Mouse (Mus musculus) brown adipose tissue, adult 24 weeks (tissue): ENCODE measurements around the gene Bad. TPM values are rescaled to one million over a fixed set of nuclear protein-coding genes. Genes with fewer than 3 reads are reported as not detected.

Experiments
- H3K27ac ChIP-seq: fragments of 200-500 bp; replicated peaks from 2 replicates; pipeline ENCODE4 v1.5.1; 2012; ENCODE audit warnings: low read depth, mild to moderate bottlenecking, low read length
- H3K4me1 ChIP-seq: fragments of 200-500 bp; 2 replicates; pipeline ENCODE4 v1.6.1; 2012; ENCODE audit warnings: low read length, mixed read lengths; ENCODE audit not compliant: control insufficient read depth, insufficient read depth, insufficient read length
- H3K4me3 ChIP-seq: fragments of 200-500 bp; 2 replicates; pipeline ENCODE4 v1.5.1; 2012; ENCODE audit warnings: low read depth, mild to moderate bottlenecking, low read length, moderate library complexity; ENCODE audit not compliant: insufficient read depth
- polyA plus RNA-seq: library from polyadenylated mRNA; stranded (reverse); fragments of >200 nt; gene quantifications from 2 replicates; pipeline ENCODE4 v1.2.4, GENCODE M21; 2012; ENCODE audit not compliant: missing spikeins, insufficient read depth, insufficient read length

The Bad gene
- polyA plus RNA-seq, 1 experiment: 47.1 TPM

DNA sequence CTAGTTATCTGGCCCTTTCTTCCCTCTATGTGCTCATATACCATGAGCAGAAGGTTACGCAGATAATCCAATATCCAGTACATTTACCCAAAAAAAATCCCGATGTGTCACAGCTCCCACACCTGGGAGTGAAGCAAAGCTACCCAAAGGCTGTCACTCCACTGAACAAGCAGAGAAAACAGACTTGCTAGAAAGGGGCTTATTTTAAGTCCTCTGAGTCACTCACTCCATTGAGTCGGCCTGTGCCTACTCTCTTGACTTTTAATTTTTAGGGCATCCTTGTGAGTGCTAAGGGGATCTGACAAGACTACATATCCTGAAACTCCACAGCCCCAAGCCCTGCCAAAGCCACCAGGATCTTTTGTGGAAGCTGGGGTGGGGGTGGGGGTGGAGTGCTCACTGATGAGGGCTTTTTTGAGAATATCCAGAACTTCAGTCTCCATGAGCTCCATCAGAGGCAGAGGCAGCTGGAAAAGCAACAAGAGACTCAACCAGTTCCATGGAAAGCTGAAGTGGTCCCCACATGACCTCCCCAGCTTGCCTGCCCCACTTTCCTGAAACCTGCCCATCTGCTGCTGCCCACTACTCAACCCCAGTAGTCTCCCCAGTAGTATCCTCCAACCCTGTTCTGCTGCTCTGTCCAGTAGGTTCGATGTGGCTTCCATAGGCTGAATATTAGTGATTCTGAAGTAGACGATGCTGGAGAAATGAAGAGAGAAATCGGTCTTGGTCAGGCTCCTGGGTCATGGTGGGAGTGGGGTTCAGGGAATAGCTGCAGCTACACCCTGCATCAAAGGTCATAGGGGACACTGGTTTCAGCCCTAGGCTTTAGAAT lies 18.5 kb upstream of the Bad start:
- H3K4me1 ChIP-seq: peaks cover 11% of the 10 kb centered on the region
- H3K27ac ChIP-seq: peak overlapping the region; percentile 99
- peak overlapping the region; percentile 73; the same call in 1 of the 2 replicates for H3K4me3 ChIP-seq

DNA sequence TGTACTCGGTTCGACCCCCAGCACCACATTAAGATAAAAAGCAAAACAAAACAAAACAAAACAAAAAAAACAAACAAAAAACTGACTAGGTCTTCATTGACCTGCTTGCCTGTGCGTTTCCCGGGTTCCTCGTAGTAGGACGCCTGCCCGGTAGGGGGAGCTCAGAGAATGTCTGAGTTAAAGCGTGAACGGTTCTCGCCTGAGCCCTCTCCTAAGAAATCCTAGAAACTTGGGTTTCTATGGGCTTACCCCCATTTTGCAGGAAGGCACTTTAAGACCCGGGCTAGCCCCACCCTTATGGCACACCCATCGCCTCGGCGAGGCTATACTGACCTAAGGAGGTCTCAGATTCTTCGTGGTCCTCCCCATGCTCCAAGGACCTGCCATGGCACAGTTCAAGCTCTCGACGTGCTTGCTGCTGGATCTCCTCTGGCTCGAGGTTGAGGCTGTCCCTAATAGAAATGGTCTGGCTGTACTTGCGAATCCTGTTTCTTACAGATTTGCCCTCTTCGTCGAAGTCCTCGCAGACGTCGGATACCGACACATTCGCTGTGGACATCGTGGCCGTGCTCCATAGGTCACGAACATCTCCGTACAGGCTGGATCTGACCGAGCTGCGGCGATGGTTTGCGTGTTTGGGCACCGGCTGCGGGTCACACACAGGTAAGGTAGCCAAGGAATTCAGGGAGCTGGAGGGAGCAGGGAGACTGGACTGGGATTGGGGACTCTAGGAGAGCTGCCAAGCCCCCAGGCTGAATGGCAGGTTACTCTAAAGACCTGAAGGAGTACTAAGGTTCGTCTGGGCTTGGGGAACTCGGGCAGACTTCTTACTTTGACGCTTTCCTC lies 17.0 kb upstream of the Bad start:
- Histone ChIP-seq H3K4me1 (peaks cover 11% of the 10 kb centered on the region), H3K4me3 (peak overlapping the region; percentile 25), H3K27ac (no peak overlapping the region)

DNA sequence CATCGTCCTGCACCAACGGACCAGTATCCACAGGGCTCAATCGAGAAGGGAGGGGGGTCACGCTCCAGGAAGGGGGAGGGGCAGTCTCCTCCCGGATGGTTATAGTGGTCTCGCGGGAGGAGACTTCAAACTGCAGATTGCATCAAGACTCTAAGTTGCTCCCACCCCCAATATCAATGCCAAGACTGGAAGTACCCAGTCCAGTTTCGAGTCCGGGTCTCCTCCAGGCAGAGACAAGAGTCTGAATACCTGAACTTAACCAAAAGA lies 16.4 kb upstream of the Bad start, which contains the start of gene Catsperz:
Gene Catsperz (minus strand): TSS at position 74 of the 267 bp plus-strand sequence.
- H3K4me1 ChIP-seq: peaks cover 8% of the 10 kb centered on the region
- H3K27ac ChIP-seq: no peak within 1 kb of the TSS
- H3K4me3 ChIP-seq: peak within 1 kb of the TSS; percentile 25

DNA sequence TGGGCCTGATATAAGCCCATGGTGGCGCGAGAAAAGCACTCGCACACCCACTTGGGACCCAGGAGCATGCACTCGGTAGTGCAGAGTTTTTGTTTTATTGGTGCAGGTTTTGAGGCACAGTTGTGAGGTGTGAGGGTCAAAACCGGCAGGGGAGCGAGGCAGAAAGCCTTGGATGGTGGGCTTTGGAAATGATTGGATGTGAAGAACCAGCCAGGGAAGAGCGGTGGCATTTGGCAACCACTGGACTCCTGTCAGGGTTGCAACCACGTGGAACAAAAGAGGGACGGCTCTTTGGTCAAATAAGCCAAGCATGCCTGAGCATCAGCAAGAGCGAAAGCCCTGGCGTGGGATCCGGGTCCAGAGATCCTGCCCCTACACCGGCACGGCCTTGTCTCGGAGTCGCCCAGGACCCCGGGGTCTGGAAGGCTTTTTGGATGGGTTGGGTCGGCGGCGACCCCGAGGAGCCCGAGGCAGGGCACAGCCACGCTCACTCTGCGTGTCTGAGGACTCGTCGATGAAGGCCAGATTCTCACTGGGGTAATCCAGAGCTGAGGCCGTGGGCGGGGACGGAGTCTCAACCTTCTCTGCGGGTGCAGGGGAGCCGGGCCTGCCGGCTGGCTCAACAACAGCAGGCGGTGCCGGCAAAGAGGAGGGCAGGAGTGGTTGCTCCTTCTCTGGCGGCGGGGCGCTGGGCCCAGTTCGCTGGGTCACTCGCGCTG lies 15.9 kb upstream of the Bad start:
- Histone ChIP-seq H3K4me1 (peaks cover 8% of the 10 kb centered on the region), H3K27ac (no peak overlapping the region), H3K4me3 (no peak overlapping the region)

DNA sequence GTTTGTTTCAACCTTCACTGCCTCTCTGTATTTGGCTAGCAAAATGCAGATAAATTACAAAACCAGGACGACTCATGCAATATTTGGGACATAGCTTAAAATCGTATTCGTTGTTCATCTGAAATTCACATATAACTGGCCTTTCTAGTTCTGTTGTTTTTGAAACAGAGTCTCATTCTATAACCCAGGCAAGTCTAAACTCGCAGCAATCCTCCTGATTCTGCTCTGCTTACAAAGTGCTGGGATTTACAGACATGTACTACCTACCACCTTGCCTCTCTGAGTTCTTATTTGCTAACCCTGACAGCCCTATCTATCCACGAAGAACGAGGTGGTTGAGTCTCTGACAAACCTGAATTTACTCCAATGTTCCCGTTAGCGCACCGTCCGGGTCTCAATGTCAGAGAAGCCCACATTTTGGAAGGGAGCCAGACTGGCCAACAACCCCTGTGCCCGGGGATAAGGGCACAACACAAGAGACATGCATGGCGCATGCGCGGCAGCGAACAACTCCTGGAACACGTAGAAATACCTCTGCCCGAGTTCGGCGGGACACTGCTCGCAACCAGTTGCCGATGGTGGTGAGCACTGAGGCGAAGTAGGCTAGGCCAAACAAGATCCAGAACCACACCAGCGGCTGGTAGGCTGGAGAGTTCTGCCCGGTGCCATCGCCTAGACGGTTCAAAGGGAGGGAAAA lies 15.0 kb upstream of the Bad start:
- peaks cover 8% of the 10 kb centered on the region for H3K4me1 ChIP-seq
- H3K27ac ChIP-seq: no peak overlapping the region
- H3K4me3 ChIP-seq: peak overlapping the region; percentile 6; the same call in 1 of the 2 replicates

DNA sequence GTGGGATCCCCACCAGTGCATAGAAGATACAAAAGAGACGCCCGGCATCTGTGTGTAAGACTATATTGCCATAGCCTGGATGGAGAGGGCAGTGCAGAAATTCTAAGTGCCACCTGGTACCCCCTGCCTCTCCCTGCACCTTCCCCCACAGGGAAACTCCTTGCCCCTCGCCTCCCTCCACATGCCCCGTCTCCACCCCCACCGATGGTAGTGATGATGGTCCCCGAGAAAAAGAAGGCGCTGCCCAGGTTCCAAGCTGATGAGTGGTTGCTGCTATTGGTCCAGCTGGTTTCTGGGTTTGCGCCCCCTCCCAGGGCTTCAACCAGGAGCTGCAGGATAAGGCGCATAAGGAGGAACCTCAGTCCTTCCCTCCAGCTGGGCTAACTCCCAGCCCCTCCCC lies 13.6 kb upstream of the Bad start:
- peaks cover 10% of the 10 kb centered on the region for H3K4me1 ChIP-seq
- no peak overlapping the region for H3K4me3 ChIP-seq
- no peak overlapping the region for H3K27ac ChIP-seq

DNA sequence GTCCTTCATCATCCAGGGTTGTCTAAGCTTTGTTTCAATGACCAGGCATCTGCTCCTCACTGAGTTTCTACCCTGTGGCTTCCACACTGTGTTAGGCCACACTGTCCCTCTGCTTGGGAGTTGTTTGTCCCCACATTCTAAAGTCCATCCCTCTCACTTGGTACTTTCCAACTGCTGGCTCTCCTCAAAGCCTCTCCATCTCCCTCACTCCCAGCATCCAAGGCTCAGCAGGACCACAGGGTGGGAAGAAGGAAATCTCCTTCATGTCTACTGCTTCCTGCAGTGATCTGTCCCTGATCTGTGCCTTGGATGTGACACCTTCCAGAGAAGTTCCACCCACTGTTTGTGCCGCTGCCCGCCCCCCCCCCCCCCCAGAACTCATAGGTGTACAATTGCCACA lies 10.7 kb upstream of the Bad start:
- H3K4me3 ChIP-seq: no peak overlapping the region
- no peak overlapping the region for H3K27ac ChIP-seq
- H3K4me1 ChIP-seq: peaks cover 13% of the 10 kb centered on the region

DNA sequence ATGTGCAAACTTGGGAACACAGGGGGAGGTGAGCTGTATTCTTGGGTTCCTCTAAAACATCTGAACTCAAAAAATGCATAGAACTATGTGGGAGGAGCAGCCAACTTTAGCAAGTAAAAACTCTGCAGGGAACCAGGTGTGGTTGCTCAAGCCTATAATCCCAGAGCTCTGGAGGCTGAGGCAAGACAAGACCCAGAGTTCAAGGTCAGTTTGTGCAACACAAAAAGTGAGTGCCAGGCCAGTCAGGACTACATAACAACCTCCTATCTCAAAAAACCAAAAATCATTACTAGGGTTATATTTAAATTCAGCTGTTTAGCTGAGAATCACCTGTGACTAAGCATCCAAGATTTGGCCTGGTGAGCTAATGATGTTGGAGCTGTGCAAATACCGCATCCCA lies 9.6 kb upstream of the Bad start:
- Histone ChIP-seq H3K4me1 (peaks cover 12% of the 10 kb centered on the region; the same call in 1 of the 2 replicates), H3K4me3 (no peak overlapping the region), H3K27ac (no peak overlapping the region)

DNA sequence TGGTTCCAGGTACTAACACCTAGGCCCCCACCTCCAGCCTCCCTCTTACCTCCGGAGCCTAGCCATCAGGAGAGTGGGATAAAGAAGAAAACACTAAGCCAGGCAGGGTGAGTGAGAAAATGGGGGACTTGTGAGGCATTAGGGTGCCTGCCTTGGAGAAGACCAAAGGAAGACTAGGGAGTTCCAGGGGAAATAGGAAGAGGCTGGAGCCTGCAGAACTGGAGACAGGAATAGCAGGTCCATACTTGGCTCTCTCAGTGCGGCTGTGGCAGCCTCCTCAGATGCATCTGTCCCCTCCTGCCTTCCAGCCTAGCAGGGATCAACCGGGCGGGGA lies 8.6 kb upstream of the Bad start:
- H3K4me3 ChIP-seq: no peak overlapping the region
- peaks cover 12% of the 10 kb centered on the region; the same call in 1 of the 2 replicates for H3K4me1 ChIP-seq
- H3K27ac ChIP-seq: no peak overlapping the region

DNA sequence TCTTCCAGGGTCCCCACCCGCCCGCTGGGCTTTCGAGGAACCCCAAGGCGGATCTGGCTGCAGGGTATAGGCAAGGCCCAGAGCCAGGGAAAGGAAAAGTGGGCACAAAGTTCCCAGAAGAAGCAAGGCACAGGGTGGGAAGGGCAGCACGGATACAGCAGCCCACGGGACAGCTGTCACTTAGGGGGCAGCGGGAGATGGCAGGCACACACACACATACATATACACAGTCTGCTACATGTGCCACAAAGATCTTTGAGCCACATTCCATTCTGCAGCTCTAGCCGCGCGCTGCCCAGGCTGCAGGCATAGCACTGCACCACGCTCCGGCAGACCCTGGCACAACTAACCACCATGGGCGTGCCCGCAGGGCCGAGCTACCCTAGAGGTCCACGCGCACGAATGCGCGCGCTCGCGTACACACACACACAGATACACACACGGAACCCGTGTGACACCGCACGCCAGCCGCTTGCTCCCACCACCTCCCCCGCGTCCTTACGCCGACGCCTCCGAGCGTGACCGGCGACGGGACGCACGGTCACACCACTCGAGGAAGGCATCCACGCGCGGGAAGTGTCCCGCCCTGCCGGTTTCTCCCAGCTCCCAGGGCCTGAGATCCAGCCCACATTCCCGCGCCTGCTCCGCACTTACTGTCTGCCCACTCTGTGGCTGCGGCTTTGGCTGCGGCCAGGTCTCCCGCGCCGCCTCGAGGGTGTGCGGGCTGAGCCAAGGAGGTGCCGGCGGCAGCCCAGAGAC lies 8.0 kb upstream of the Bad start:
- H3K4me3 ChIP-seq: peak overlapping the region; percentile 47
- H3K27ac ChIP-seq: no peak overlapping the region
- peaks cover 12% of the 10 kb centered on the region; the same call in 1 of the 2 replicates for H3K4me1 ChIP-seq

DNA sequence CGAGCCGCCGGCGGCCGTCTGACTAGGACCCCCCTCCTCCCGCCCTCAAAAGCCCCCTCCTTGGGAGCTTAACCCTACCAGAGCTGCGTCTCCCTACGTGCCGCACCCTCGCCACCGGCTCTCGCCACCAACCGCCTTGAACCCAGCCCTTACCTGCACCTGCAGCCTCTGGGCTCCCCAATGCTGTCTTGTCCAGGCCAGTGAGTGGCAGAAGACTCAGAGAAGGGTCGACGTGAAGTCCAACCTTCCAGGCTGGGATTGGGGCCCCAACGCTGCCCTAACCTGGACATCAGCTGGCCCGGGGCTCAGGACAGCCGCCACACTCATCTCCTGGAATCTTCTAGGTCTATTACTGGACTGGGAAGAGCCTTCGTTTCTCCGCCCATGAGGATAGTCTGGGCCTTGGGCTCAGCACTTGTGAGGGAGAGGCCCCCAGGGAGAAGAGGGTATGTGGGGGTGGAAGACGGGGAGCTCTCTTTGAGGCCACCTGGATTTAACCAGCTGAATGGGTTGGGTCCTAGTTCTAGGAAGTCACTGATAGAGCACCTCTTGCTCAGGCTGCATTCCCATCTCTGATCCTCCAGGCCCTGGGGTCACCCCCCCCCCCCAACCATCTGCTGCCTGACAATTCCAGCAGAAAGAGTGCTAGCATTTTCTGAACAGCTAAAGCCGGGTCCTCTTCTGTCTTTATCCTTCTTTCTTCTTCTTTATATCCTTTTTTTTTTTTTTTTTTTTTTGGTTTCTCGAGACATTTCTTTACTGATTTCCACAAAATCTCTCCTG lies 7.3 kb upstream of the Bad start, which contains the start of gene Kcnk4:
Gene Kcnk4 (minus strand): TSS at position 321 of the 783 bp plus-strand sequence.
- Histone ChIP-seq H3K4me1 (peaks cover 12% of the 10 kb centered on the region; the same call in 1 of the 2 replicates), H3K27ac (no peak within 1 kb of the TSS), H3K4me3 (peak within 1 kb of the TSS; percentile 47)

DNA sequence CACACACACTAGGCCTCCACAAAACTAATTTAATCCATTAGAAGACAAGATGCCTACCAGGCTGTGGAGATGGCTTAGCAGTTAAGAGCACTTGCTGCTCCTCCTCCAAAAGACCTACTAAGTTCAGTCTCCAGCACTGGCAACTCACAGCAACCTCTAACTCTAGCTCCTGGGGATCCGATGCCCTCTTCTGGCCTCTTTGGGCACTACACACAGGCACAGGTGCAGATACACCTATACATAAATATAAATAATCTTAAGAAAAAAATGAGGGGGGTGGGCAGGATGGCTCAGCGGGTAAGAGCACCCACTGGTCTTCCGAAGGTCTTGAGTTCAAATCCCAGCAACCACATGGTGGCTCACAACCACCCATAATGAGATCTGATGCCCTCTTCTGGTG lies 5.4 kb upstream of the Bad start:
- H3K27ac ChIP-seq: no peak overlapping the region
- H3K4me1 ChIP-seq: peaks cover 17% of the 10 kb centered on the region; the same call in 1 of the 2 replicates
- no peak overlapping the region for H3K4me3 ChIP-seq

DNA sequence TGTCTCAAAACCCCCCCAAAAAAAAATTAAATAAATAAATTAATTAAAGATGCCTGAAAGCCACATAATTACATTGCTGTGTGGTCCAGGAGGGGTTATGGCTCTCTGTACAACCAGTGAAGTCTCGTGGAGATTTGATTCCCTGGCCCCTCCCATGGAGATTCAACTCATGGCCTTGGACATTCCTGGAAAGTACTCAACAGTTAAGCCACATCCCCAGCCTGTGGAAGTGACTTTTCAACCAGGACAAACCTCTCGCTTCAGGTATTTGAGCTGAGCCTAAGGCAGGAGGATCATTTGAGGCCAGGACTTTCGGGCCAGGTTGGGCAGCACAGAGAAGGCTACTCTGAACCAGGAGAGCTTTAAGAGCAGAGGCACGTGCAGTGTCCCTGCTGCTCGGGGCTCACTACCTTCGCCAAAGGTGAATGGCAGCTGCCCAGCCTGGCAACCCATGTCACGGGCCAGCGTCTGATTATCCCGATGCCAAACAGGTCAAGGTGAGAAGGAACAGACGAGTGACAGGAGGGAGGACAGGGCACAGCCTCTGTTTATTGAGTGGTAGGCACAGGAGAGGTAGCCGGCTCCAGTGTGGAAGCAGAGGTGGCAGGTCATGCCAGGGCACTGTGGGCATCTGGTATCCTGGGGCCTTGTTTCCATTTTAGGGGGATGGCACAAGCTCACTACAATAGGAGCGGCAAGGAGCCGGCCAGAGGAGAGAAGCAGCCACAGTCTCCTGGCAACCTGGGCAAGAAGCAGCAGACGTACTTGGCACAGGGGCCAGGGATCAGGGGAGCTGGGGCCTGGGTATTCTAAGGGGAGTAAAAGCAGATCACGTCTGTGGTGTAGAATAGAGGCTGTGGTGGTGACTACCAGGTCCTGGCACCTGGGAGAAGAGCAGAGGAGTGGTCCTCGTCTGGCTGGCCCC lies 3.9 kb upstream of the Bad start:
- peaks cover 14% of the 10 kb centered on the region; the same call in 1 of the 2 replicates for H3K4me1 ChIP-seq
- no peak overlapping the region for H3K4me3 ChIP-seq
- no peak overlapping the region for H3K27ac ChIP-seq
